Mouse (Mus musculus): ENCODE measurements at regions not wholly inside any gene's neighbourhood (a gene's known extent, or its start where the extent isn't known, plus 50 kb on each side); places are given as distances from the start of the nearest gene placed in this dataset.

- no peak for ATAC-seq
- 72% methylated on average over 2 of the region's 2 CpGs for WGBS
- no peak overlapping the region for H3K4me3 ChIP-seq (ENCODE audit: low read depth, low read length)
- no peak overlapping the region for H3K27ac ChIP-seq (ENCODE audit: low read length)
- H3K9me3 ChIP-seq (ENCODE audit: low read length): no peaks in the 10 kb centered on the region
- no peak overlapping the region for H3K9ac ChIP-seq (replicated peaks; ENCODE audit: low read depth)
- DNase-seq (ENCODE audit: low spot score): no peak
- no peaks in the 10 kb centered on the region for H3K27me3 ChIP-seq (replicated peaks; ENCODE audit: insufficient read depth, low read length)
- TF ChIP-seq CTCF (IDR thresholded peaks at IDR 0.05) (no peak), EP300 (IDR thresholded peaks at IDR 0.05) (no peak)
- H3K4me1 ChIP-seq (ENCODE audit: insufficient read depth, low read depth, low read length): no peaks in the 10 kb centered on the region
- H3K36me3 ChIP-seq (ENCODE audit: insufficient read depth, low read length): no peaks in the 10 kb centered on the region
- H3K4me2 ChIP-seq (replicated peaks; ENCODE audit: low read depth, low read length): no peak overlapping the region
Measured at GRCm38 (mm10) chr10:10270297-10270696, 201.8 kb downstream of the Adgb start.

GRCm38 (mm10) chr10:10252540-10253318, 219.4 kb downstream of the Adgb start:
- TF ChIP-seq CTCF (IDR thresholded peaks at IDR 0.05) (no peak), EP300 (IDR thresholded peaks at IDR 0.05) (no peak)
- Histone ChIP-seq H3K4me2 (replicated peaks; ENCODE audit: low read depth, low read length) (no peak overlapping the region), H3K4me1 (ENCODE audit: insufficient read depth, low read depth, low read length) (no peaks in the 10 kb centered on the region), H3K27ac (ENCODE audit: low read length) (no peak overlapping the region), H3K36me3 (ENCODE audit: insufficient read depth, low read length) (no peaks in the 10 kb centered on the region), H3K9me3 (ENCODE audit: low read length) (no peaks in the 10 kb centered on the region), H3K4me3 (ENCODE audit: low read depth, low read length) (no peak overlapping the region), H3K9ac (replicated peaks; ENCODE audit: low read depth) (no peak overlapping the region), H3K27me3 (replicated peaks; ENCODE audit: insufficient read depth, low read length) (no peaks in the 10 kb centered on the region)
- WGBS: 70% methylated on average over 8 of the region's 8 CpGs
- ATAC-seq (no peak), DNase-seq (ENCODE audit: low spot score) (no peak)

DNA sequence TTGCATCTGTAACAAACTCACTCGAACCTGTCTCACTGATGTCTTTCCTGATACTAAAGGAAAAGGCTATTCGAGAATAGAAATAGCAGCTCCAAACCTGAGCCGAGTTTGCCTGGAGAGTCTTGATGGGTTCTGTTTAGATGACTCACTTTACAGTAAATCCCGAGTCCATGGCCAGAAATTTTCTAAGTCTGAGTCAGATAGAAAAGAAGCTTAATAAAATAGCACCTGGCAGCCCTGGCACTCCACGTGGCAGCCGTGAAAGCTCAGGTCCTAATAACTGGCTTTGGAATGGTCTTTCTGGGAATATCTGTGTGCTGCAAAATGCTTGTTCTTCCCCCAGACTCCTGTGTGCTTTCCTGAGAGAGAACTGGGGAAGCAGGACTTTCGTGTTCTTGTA, 220.0 kb downstream of the Adgb start:
- Histone ChIP-seq H3K27ac (ENCODE audit: low read length) (no peak overlapping the region), H3K4me2 (replicated peaks; ENCODE audit: low read depth, low read length) (no peak overlapping the region), H3K9me3 (ENCODE audit: low read length) (no peaks in the 10 kb centered on the region), H3K27me3 (replicated peaks; ENCODE audit: insufficient read depth, low read length) (no peaks in the 10 kb centered on the region), H3K9ac (replicated peaks; ENCODE audit: low read depth) (no peak overlapping the region), H3K36me3 (ENCODE audit: insufficient read depth, low read length) (no peaks in the 10 kb centered on the region), H3K4me1 (ENCODE audit: insufficient read depth, low read depth, low read length) (no peaks in the 10 kb centered on the region), H3K4me3 (ENCODE audit: low read depth, low read length) (no peak overlapping the region)
- WGBS: 74% methylated on average over 7 of the region's 7 CpGs
- DNase-seq (ENCODE audit: low spot score) (no peak), ATAC-seq (no peak)
- no peak for TF ChIP-seq EP300 (IDR thresholded peaks at IDR 0.05)
- no peak for TF ChIP-seq CTCF (IDR thresholded peaks at IDR 0.05)

- DNase-seq (ENCODE audit: low spot score) (no peak), ATAC-seq (no peak)
- WGBS: 82% methylated on average over 14 of the region's 14 CpGs
- H3K4me2 ChIP-seq (replicated peaks; ENCODE audit: low read depth, low read length): no peak overlapping the region
- no peaks in the 10 kb centered on the region for H3K27me3 ChIP-seq (replicated peaks; ENCODE audit: insufficient read depth, low read length)
- H3K36me3 ChIP-seq (ENCODE audit: insufficient read depth, low read length): no peaks in the 10 kb centered on the region
- TF ChIP-seq CTCF (IDR thresholded peaks at IDR 0.05) (no peak), EP300 (IDR thresholded peaks at IDR 0.05) (no peak)
- H3K9ac ChIP-seq (replicated peaks; ENCODE audit: low read depth): no peak overlapping the region
- H3K4me3 ChIP-seq (ENCODE audit: low read depth, low read length): no peak overlapping the region
- no peak overlapping the region for H3K27ac ChIP-seq (ENCODE audit: low read length)
- H3K4me1 ChIP-seq (ENCODE audit: insufficient read depth, low read depth, low read length): no peaks in the 10 kb centered on the region
- no peaks in the 10 kb centered on the region for H3K9me3 ChIP-seq (ENCODE audit: low read length)
Measured at GRCm38 (mm10) chr10:10234894-10235523, 237.1 kb downstream of the Adgb start.

DNA sequence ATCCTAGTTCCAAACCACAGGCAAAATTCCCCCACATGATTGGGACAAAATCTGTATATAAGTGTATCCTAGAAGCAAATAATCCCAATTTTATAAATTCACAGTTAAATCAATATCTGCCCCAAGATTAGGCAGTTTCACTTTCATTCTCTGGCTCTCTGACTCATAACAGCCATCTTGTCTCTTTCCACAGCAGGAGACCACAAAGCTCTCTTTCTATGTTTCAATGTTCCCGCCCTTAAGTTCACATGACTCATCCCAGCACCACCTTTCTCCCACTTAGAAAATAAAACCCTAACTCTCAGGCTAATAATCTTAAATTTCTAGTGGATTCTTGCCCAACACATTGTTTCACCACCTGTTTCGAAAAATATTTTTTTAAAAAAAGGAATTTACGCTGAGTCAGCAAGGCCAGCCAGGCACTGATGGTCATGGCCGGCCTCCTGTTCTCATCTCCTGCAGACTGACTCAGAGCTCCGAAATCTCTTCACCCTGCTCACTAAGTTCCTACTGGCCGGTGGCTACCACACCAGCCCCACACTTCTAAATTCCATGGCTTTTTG, 247.5 kb downstream of the Adgb start:
- no peaks in the 10 kb centered on the region for H3K36me3 ChIP-seq (ENCODE audit: insufficient read depth, low read length)
- ATAC-seq (no peak), DNase-seq (ENCODE audit: low spot score) (no peak)
- 90% methylated on average over 6 of the region's 6 CpGs for WGBS
- TF ChIP-seq CTCF (IDR thresholded peaks at IDR 0.05): no peak
- TF ChIP-seq EP300 (IDR thresholded peaks at IDR 0.05): no peak
- no peaks in the 10 kb centered on the region for H3K27me3 ChIP-seq (replicated peaks; ENCODE audit: insufficient read depth, low read length)
- H3K9me3 ChIP-seq (ENCODE audit: low read length): no peaks in the 10 kb centered on the region
- no peaks in the 10 kb centered on the region for H3K4me1 ChIP-seq (ENCODE audit: insufficient read depth, low read depth, low read length)
- H3K4me3 ChIP-seq (ENCODE audit: low read depth, low read length): no peak overlapping the region
- no peak overlapping the region for H3K9ac ChIP-seq (replicated peaks; ENCODE audit: low read depth)
- H3K27ac ChIP-seq (ENCODE audit: low read length): no peak overlapping the region
- H3K4me2 ChIP-seq (replicated peaks; ENCODE audit: low read depth, low read length): no peak overlapping the region

DNA sequence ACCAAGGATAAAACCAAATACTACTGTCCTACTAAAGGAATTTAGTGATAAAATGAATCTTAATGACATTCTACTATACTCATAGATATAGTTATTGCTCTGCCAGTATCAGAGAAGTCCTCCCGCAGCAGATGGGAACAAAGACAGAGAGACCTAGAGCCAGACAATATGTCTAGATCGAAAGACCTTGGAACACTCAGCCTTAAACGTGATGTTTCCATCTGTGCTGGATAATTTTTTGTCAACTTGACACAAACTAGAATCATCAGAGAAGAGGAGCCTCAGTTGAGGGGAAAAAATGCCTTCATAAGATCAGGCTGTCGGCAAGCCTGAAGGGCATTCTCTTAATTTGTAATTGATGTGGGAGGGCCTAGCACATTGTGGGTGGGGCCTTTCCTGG, 252.4 kb downstream of the Adgb start:
- Histone ChIP-seq H3K9me3 (ENCODE audit: low read length) (no peaks in the 10 kb centered on the region), H3K27ac (ENCODE audit: low read length) (no peak overlapping the region), H3K4me3 (ENCODE audit: low read depth, low read length) (no peak overlapping the region), H3K9ac (replicated peaks; ENCODE audit: low read depth) (no peak overlapping the region), H3K27me3 (replicated peaks; ENCODE audit: insufficient read depth, low read length) (no peaks in the 10 kb centered on the region), H3K36me3 (ENCODE audit: insufficient read depth, low read length) (no peaks in the 10 kb centered on the region), H3K4me2 (replicated peaks; ENCODE audit: low read depth, low read length) (no peak overlapping the region), H3K4me1 (ENCODE audit: insufficient read depth, low read depth, low read length) (no peaks in the 10 kb centered on the region)
- no peak for DNase-seq (ENCODE audit: low spot score)
- TF ChIP-seq CTCF (IDR thresholded peaks at IDR 0.05) (no peak), EP300 (IDR thresholded peaks at IDR 0.05) (no peak)
- no peak for ATAC-seq
- WGBS: 86% methylated on average over 4 of the region's 4 CpGs

Measured in lung, postnatal 0 days (tissue).